Mouse (Mus musculus): ENCODE results near the gene Ybx2. TPM values are rescaled to one million over a fixed set of nuclear protein-coding genes. Genes with fewer than 3 reads are reported as not detected.
"Not testable (repeated sequence)": the region's sequence is repeated elsewhere in the genome, so short reads cannot be mapped to it uniquely, and the experiment has no call there.

Ybx2 gene
- polyA plus RNA-seq, 1 experiment from 2014 or later, result 5.5 TPM

GRCm38 (mm10) chr11:69922012-69922756, 13.4 kb upstream of the Ybx2 start:
- Histone ChIP-seq H3K36me3 (replicated peaks; ENCODE audit: control insufficient read depth, insufficient read depth, low read depth, low read length) (peaks cover 8% of the 10 kb centered on the region), H3K27ac (replicated peaks; ENCODE audit: low read depth, low read length) (peak overlapping the region; percentile 94), H3K27me3 (ENCODE audit: control insufficient read depth, insufficient read depth, low read length) (no peaks in the 10 kb centered on the region), H3K9ac (replicated peaks; ENCODE audit: low read length) (peak overlapping the region; percentile 77), H3K4me1 (ENCODE audit: control insufficient read depth, insufficient read depth, low read length) (peaks cover 5% of the 10 kb centered on the region; the same call in 1 of the 2 replicates), H3K4me3 (ENCODE audit: low read depth, low read length) (peak overlapping the region; percentile 97), H3K4me2 (ENCODE audit: low read depth, low read length) (peak overlapping the region; percentile 61), H3K9me3 (replicated peaks; ENCODE audit: control insufficient read depth, low read length) (no peaks in the 10 kb centered on the region)
- DNase-seq (ENCODE audit: low spot score), result peak; percentile 20
- no peak for ATAC-seq (replicated peaks; ENCODE audit: insufficient number of reproducible peaks, low FRiP score, low TSS enrichment, low read depth)
- 4% methylated on average over 12 of the region's 12 CpGs for WGBS

DNA sequence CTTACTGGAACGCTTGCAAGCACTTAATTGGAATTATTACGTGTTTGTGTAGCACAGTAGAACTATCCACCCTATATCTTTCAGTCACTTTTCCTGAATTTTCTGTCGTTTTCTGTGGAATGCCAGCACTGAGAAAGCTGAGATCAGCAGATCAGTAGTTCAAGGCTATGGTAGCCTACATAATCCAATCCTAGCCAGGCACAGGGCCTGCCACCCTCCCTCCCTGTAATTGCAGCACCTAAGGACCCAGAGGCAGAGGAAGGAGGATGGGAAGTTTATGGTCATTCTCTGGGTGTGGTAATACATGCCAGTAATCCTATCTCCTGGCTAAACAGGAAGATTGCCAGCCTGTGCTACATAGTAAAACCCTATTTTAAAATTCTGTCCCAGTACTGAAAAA, 12.8 kb upstream of the Ybx2 start:
- peaks cover 2% of the 10 kb centered on the region; the same call in 1 of the 2 replicates for H3K36me3 ChIP-seq (replicated peaks; ENCODE audit: control insufficient read depth, insufficient read depth, low read depth, low read length)
- H3K4me1 ChIP-seq (ENCODE audit: control insufficient read depth, insufficient read depth, low read length), result peaks cover 5% of the 10 kb centered on the region; the same call in 1 of the 2 replicates
- no peaks in the 10 kb centered on the region for H3K27me3 ChIP-seq (ENCODE audit: control insufficient read depth, insufficient read depth, low read length)
- DNase-seq (ENCODE audit: low spot score), result no peak
- no peak overlapping the region for H3K27ac ChIP-seq (replicated peaks; ENCODE audit: low read depth, low read length)
- H3K9me3 ChIP-seq (replicated peaks; ENCODE audit: control insufficient read depth, low read length), result no peaks in the 10 kb centered on the region
- 60% methylated on average over 3 of the region's 3 CpGs for WGBS
- ATAC-seq (replicated peaks; ENCODE audit: insufficient number of reproducible peaks, low FRiP score, low TSS enrichment, low read depth), result no peak
- H3K4me2 ChIP-seq (ENCODE audit: low read depth, low read length), result no peak overlapping the region
- no peak overlapping the region for H3K4me3 ChIP-seq (ENCODE audit: low read depth, low read length)
- H3K9ac ChIP-seq (replicated peaks; ENCODE audit: low read length), result no peak overlapping the region

- WGBS, result 97% methylated on average over 2 of the region's 2 CpGs
- Histone ChIP-seq H3K36me3 (replicated peaks; ENCODE audit: control insufficient read depth, insufficient read depth, low read depth, low read length) (no peaks in the 10 kb centered on the region), H3K4me3 (ENCODE audit: low read depth, low read length) (no peak overlapping the region), H3K4me2 (ENCODE audit: low read depth, low read length) (no peak overlapping the region), H3K27ac (replicated peaks; ENCODE audit: low read depth, low read length) (no peak overlapping the region), H3K4me1 (ENCODE audit: control insufficient read depth, insufficient read depth, low read length) (no peaks in the 10 kb centered on the region), H3K9ac (replicated peaks; ENCODE audit: low read length) (no peak overlapping the region), H3K9me3 (replicated peaks; ENCODE audit: control insufficient read depth, low read length) (no peaks in the 10 kb centered on the region), H3K27me3 (ENCODE audit: control insufficient read depth, insufficient read depth, low read length) (no peaks in the 10 kb centered on the region)
- ATAC-seq (replicated peaks; ENCODE audit: insufficient number of reproducible peaks, low FRiP score, low TSS enrichment, low read depth), result no peak
- no peak for DNase-seq (ENCODE audit: low spot score)
Observed at GRCm38 (mm10) chr11:69927501-69927900, 8.1 kb upstream of the Ybx2 start.

- Histone ChIP-seq H3K9ac (replicated peaks; ENCODE audit: low read length) (no peak overlapping the region), H3K4me2 (ENCODE audit: low read depth, low read length) (no peak overlapping the region), H3K36me3 (replicated peaks; ENCODE audit: control insufficient read depth, insufficient read depth, low read depth, low read length) (no peaks in the 10 kb centered on the region), H3K27ac (replicated peaks; ENCODE audit: low read depth, low read length) (no peak overlapping the region), H3K4me3 (ENCODE audit: low read depth, low read length) (no peak overlapping the region), H3K27me3 (ENCODE audit: control insufficient read depth, insufficient read depth, low read length) (no peaks in the 10 kb centered on the region), H3K4me1 (ENCODE audit: control insufficient read depth, insufficient read depth, low read length) (no peaks in the 10 kb centered on the region), H3K9me3 (replicated peaks; ENCODE audit: control insufficient read depth, low read length) (no peaks in the 10 kb centered on the region)
- DNase-seq (ENCODE audit: low spot score) (no peak), ATAC-seq (replicated peaks; ENCODE audit: insufficient number of reproducible peaks, low FRiP score, low TSS enrichment, low read depth) (no peak)
- WGBS, result 96% methylated on average over 4 of the region's 4 CpGs
Observed at GRCm38 (mm10) chr11:69929712-69930111, 5.9 kb upstream of the Ybx2 start.

DNA sequence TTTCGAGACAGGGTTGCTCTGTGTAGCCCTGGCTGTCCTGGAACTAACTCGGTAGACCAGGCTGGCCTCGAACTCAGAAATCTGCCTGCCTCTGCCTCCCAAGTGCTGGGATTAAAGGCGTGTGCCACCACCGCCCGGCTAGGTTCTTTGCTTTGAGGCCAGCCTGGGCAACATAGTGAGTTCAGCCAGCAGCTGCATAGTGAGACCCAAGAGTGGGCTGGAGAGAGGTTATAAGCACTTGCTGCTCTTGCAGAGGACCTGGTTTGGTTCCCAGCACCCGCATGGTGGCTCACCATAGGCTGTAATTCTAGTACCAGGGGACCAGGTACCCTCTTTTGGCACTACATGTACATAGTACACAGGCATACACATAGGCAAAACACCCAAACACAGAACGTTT, 5.4 kb upstream of the Ybx2 start:
- H3K27ac ChIP-seq (replicated peaks; ENCODE audit: low read depth, low read length); DNase-seq (ENCODE audit: low spot score); H3K9me3 ChIP-seq (replicated peaks; ENCODE audit: control insufficient read depth, low read length); H3K4me3 ChIP-seq (ENCODE audit: low read depth, low read length); H3K4me2 ChIP-seq (ENCODE audit: low read depth, low read length); ATAC-seq (replicated peaks; ENCODE audit: insufficient number of reproducible peaks, low FRiP score, low TSS enrichment, low read depth); H3K36me3 ChIP-seq (replicated peaks; ENCODE audit: control insufficient read depth, insufficient read depth, low read depth, low read length); H3K9ac ChIP-seq (replicated peaks; ENCODE audit: low read length); H3K27me3 ChIP-seq (ENCODE audit: control insufficient read depth, insufficient read depth, low read length); H3K4me1 ChIP-seq (ENCODE audit: control insufficient read depth, insufficient read depth, low read length): not testable (repeated sequence)
- 88% methylated on average over 8 of the region's 8 CpGs for WGBS

- Histone ChIP-seq H3K4me3 (ENCODE audit: low read depth, low read length) (no peak overlapping the region), H3K4me2 (ENCODE audit: low read depth, low read length) (no peak overlapping the region), H3K27ac (replicated peaks; ENCODE audit: low read depth, low read length) (no peak overlapping the region), H3K27me3 (ENCODE audit: control insufficient read depth, insufficient read depth, low read length) (0 out of 2 replicates have a peak, but pooled peaks cover 2% of the 10 kb centered on the region), H3K4me1 (ENCODE audit: control insufficient read depth, insufficient read depth, low read length) (peaks cover 3% of the 10 kb centered on the region), H3K9me3 (replicated peaks; ENCODE audit: control insufficient read depth, low read length) (no peaks in the 10 kb centered on the region), H3K36me3 (replicated peaks; ENCODE audit: control insufficient read depth, insufficient read depth, low read depth, low read length) (no peaks in the 10 kb centered on the region), H3K9ac (replicated peaks; ENCODE audit: low read length) (no peak overlapping the region)
- ATAC-seq (replicated peaks; ENCODE audit: insufficient number of reproducible peaks, low FRiP score, low TSS enrichment, low read depth) (no peak), DNase-seq (ENCODE audit: low spot score) (no peak)
- WGBS, result 72% methylated on average over 3 of the region's 3 CpGs
Observed at GRCm38 (mm10) chr11:69930967-69931537, 4.5 kb upstream of the Ybx2 start.

DNA sequence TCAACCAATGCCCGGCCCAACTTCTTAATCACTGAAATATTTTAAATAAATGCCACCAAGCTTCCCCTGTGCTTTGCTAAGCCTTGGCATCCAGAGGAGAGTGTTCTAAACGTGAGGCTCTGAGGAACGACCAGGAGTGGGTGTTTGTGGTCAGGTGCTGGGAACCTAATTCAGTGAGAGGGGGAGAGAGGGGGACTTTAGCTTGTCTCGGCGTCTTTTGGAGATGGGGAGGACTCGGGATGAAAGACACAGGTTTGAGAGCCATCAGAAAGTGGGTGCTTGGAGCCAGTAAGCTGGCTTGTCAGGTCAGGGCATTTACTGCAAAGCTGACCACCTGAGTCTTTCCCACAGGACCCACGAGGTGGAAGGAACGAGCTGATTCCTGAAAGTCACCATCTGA, 3.8 kb upstream of the Ybx2 start:
- H3K9me3 ChIP-seq (replicated peaks; ENCODE audit: control insufficient read depth, low read length), result no peaks in the 10 kb centered on the region
- no peak overlapping the region for H3K4me3 ChIP-seq (ENCODE audit: low read depth, low read length)
- H3K9ac ChIP-seq (replicated peaks; ENCODE audit: low read length), result no peak overlapping the region
- H3K4me1 ChIP-seq (ENCODE audit: control insufficient read depth, insufficient read depth, low read length), result peaks cover 6% of the 10 kb centered on the region
- no peak overlapping the region for H3K27ac ChIP-seq (replicated peaks; ENCODE audit: low read depth, low read length)
- ATAC-seq (replicated peaks; ENCODE audit: insufficient number of reproducible peaks, low FRiP score, low TSS enrichment, low read depth) (no peak), DNase-seq (ENCODE audit: low spot score) (no peak)
- H3K4me2 ChIP-seq (ENCODE audit: low read depth, low read length), result no peak overlapping the region
- H3K36me3 ChIP-seq (replicated peaks; ENCODE audit: control insufficient read depth, insufficient read depth, low read depth, low read length), result no peaks in the 10 kb centered on the region
- 75% methylated on average over 8 of the region's 8 CpGs for WGBS
- H3K27me3 ChIP-seq (ENCODE audit: control insufficient read depth, insufficient read depth, low read length), result 0 out of 2 replicates have a peak, but pooled peaks cover 2% of the 10 kb centered on the region

GRCm38 (mm10) chr11:69932254-69932653, 3.3 kb upstream of the Ybx2 start:
- no peak for ATAC-seq (replicated peaks; ENCODE audit: insufficient number of reproducible peaks, low FRiP score, low TSS enrichment, low read depth)
- no peak overlapping the region for H3K4me2 ChIP-seq (ENCODE audit: low read depth, low read length)
- WGBS, result 35% methylated on average over 3 of the region's 3 CpGs
- H3K27me3 ChIP-seq (ENCODE audit: control insufficient read depth, insufficient read depth, low read length), result 0 out of 2 replicates have a peak, but pooled peaks cover 2% of the 10 kb centered on the region
- no peak overlapping the region for H3K27ac ChIP-seq (replicated peaks; ENCODE audit: low read depth, low read length)
- no peak for DNase-seq (ENCODE audit: low spot score)
- no peak overlapping the region for H3K4me3 ChIP-seq (ENCODE audit: low read depth, low read length)
- H3K9me3 ChIP-seq (replicated peaks; ENCODE audit: control insufficient read depth, low read length), result no peaks in the 10 kb centered on the region
- no peak overlapping the region for H3K9ac ChIP-seq (replicated peaks; ENCODE audit: low read length)
- H3K36me3 ChIP-seq (replicated peaks; ENCODE audit: control insufficient read depth, insufficient read depth, low read depth, low read length), result no peaks in the 10 kb centered on the region
- H3K4me1 ChIP-seq (ENCODE audit: control insufficient read depth, insufficient read depth, low read length), result peaks cover 6% of the 10 kb centered on the region

Measured in embryonic facial prominence, embryonic 11.5 days (tissue).